Mouse (Mus musculus): Measurements from ENCODE around the gene Cphx1.
"Not testable (repeated sequence)": the region's sequence is repeated elsewhere in the genome, so short reads cannot be mapped to it uniquely, and the experiment has no call there.

The Cphx1 gene

GRCm38 (mm10) chr14:25938004-25938403 is at the start of gene Cphx1:
Gene Cphx1 (plus strand): TSS chr14:25938304.
- DNase-seq (ENCODE audit: low spot score in 2 of 2) = not testable (repeated sequence)

- DNase-seq (ENCODE audit: low spot score in 2 of 2) = not testable (repeated sequence)
These were observed 43.5 kb upstream of the Cphx1 start for GRCm38 (mm10) chr14:25894566-25894965.

- DNase-seq (ENCODE audit: low spot score in 2 of 2) = not testable (repeated sequence)
These were observed 42.4 kb upstream of the Cphx1 start for GRCm38 (mm10) chr14:25895686-25896085.

GRCm38 (mm10) chr14:25903000-25903399 is 35.1 kb upstream of the Cphx1 start, which contains the start of gene Plac9a:
Gene Plac9a (minus strand): TSS chr14:25903100.
- DNase-seq (ENCODE audit: low spot score in 2 of 2) = not testable (repeated sequence)

GRCm38 (mm10) chr14:25905243-25905642 is 32.9 kb upstream of the Cphx1 start:
- DNase-seq (ENCODE audit: low spot score in 2 of 2) = peak; percentile 3 to 5

GRCm38 (mm10) chr14:25907272-25907671 is 30.8 kb upstream of the Cphx1 start:
- not testable (repeated sequence) for DNase-seq (ENCODE audit: low spot score in 2 of 2)

GRCm38 (mm10) chr14:25908976-25909375 is 29.1 kb upstream of the Cphx1 start:
- not testable (repeated sequence) for DNase-seq (ENCODE audit: low spot score in 2 of 2)

GRCm38 (mm10) chr14:25918427-25919170 is 19.5 kb upstream of the Cphx1 start:
- not testable (repeated sequence) for DNase-seq (ENCODE audit: low spot score in 2 of 2)

- DNase-seq (ENCODE audit: low spot score in 2 of 2) = not testable (repeated sequence)
These were observed 11.1 kb upstream of the Cphx1 start for GRCm38 (mm10) chr14:25926814-25927561.

GRCm38 (mm10) chr14:25927562-25927881 is 10.6 kb upstream of the Cphx1 start, which contains the start of gene Tmem254a:
Gene Tmem254a (minus strand): TSS chr14:25927672.
- DNase-seq (ENCODE audit: low spot score in 2 of 2) = not testable (repeated sequence)

GRCm38 (mm10) chr14:25936867-25937630 is 1.1 kb upstream of the Cphx1 start:
- DNase-seq (ENCODE audit: low spot score in 2 of 2) = not testable (repeated sequence)

- DNase-seq (ENCODE audit: low spot score in 2 of 2) = not testable (repeated sequence)
These were observed 19.8 kb downstream of the Cphx1 start for GRCm38 (mm10) chr14:25957861-25958260.

GRCm38 (mm10) chr14:25978371-25979241 is 40.5 kb downstream of the Cphx1 start, which contains the start of gene Duxbl1:
Gene Duxbl1 (plus strand): TSS chr14:25978577.
- not testable (repeated sequence) for DNase-seq (ENCODE audit: low spot score in 2 of 2)

- not testable (repeated sequence) for DNase-seq (ENCODE audit: low spot score in 2 of 2)
These were observed 41.3 kb downstream of the Cphx1 start for GRCm38 (mm10) chr14:25979242-25979941.

GRCm38 (mm10) chr14:25981880-25982279 is 43.8 kb downstream of the Cphx1 start:
- DNase-seq (ENCODE audit: low spot score in 2 of 2) = not testable (repeated sequence)

Measured in frontal cortex, postnatal 10 days (tissue).